Comparison of ENCODE assay signal across 9 mouse cellular contexts in the genomic region with DNA sequence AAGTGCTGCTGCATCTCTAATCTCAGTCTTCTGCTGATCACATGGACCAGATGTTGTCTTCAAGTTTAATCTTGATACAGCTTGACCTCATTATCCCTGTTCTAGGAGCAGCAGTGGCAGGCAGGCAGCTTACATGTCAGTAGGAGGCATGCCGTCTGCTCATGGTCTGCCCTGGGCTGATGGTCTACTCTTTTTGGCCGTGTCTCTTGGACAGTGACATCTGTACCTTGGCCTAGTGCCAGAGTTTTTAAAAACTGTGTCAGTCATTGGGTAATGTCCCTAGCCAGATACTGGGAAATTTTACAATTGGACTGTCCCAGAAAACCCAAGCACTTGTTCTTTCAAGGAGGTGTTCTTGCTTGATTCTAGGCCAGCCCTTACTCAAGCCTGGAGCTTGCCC. TPM values are rescaled to one million over a fixed set of nuclear protein-coding genes. Genes with fewer than 3 reads are reported as not detected.
A peak's percentile ranks its signal among the peaks of the same experiment; 100 is the strongest.
DNase-seq lines count a peak whose midpoint lies in the region.
"Had no signal": no experiment of that assay in that cellular context is flagged by ENCODE, and none has a peak within 500 bp of the region (broad histone marks: within the 10 kb centered on the region; RNA-seq: fewer than 3 reads in every experiment).

No protein-coding gene starts in this region.

- no peaks in the 10 kb centered on the region for H3K9me3 ChIP-seq in heart, embryonic 10.5 days
- H3K9me3 ChIP-seq in embryonic facial prominence, embryonic 10.5 days = no peaks in the 10 kb centered on the region

- no peaks in the 10 kb centered on the region for H3K4me1 ChIP-seq in heart, embryonic 10.5 days
- H3K4me1 ChIP-seq in embryonic facial prominence, embryonic 10.5 days = no peaks in the 10 kb centered on the region

- no peaks in the 10 kb centered on the region for H3K27me3 ChIP-seq in heart, embryonic 10.5 days (ENCODE audit: insufficient read depth, poor library complexity, severe bottlenecking)
- no peaks in the 10 kb centered on the region for H3K27me3 ChIP-seq in embryonic facial prominence, embryonic 10.5 days (replicated peaks; ENCODE audit: low read depth, poor library complexity, severe bottlenecking)

- peak; percentile 68 to 80 for DNase-seq in heart, adult 18-20 months
- DNase-seq in heart, embryonic 10.5 days (ENCODE audit: low spot score) = no peak
- peak; percentile 64 for DNase-seq in adrenal gland, postnatal 10 days
- DNase-seq in cerebellum, adult 9-10 months = peak; percentile 87
- peak; percentile 52 to 59 for DNase-seq in lung, adult 18-20 months
- no peak for DNase-seq in embryonic facial prominence, embryonic 10.5 days (ENCODE audit: low spot score)
- no peak for DNase-seq in right cerebral cortex, postnatal 4 days
- no peak for DNase-seq in ovary, adult 18-20 months (ENCODE audit: low spot score)

- no peak overlapping the region for H3K4me3 ChIP-seq in heart, embryonic 10.5 days
- no peak overlapping the region for H3K4me3 ChIP-seq in embryonic facial prominence, embryonic 10.5 days
- H3K4me3 ChIP-seq: erythroblast, embryonic 14.5 days had no signal

- no peaks in the 10 kb centered on the region for H3K36me3 ChIP-seq in heart, embryonic 10.5 days
- no peaks in the 10 kb centered on the region for H3K36me3 ChIP-seq in embryonic facial prominence, embryonic 10.5 days (replicated peaks)

- no peak overlapping the region for H3K27ac ChIP-seq in heart, embryonic 10.5 days
- H3K27ac ChIP-seq in embryonic facial prominence, embryonic 10.5 days (replicated peaks) = no peak overlapping the region

- WGBS in heart, embryonic 10.5 days = 67% methylated on average over 2 of the region's 2 CpGs
- WGBS in embryonic facial prominence, embryonic 10.5 days = 66% methylated on average over 2 of the region's 2 CpGs

RNA-seq across cellular contexts. Expression of a gene that starts 36.7 kb away (rescaled TPM):
- total RNA-seq in heart, adult 18-20 months (2021) = 1 to 10 TPM; 5.4 to 8.5 TPM
- polyA plus RNA-seq in heart, embryonic 10.5 days (2016; fragmentation: Nextera tagmentation; extraction: Ambion mirVana) = 4.4 and 7.2 TPM in 2 replicates
- 10 to 100 TPM in 1 of 2 experiments, 1 to 10 TPM in 1; 7.3 to 10.2 TPM for total RNA-seq in adrenal gland, postnatal 10 days (2021)
- polyA plus RNA-seq in embryonic facial prominence, embryonic 10.5 days (2016; fragmentation: Nextera tagmentation; extraction: Ambion mirVana) = 6.8 TPM in 2 replicates

RNA-seq across cellular contexts. Expression of a gene that starts 46.6 kb away (rescaled TPM):
- total RNA-seq in heart, adult 18-20 months (2021) = 10 to 100 TPM in 1 of 2 experiments, 1 to 10 TPM in 1; 9.1 to 10.3 TPM
- 53.1 and 61.9 TPM in 2 replicates for polyA plus RNA-seq in heart, embryonic 10.5 days (2016; fragmentation: Nextera tagmentation; extraction: Ambion mirVana)
- 10 to 100 TPM; 23.7 to 30.9 TPM for total RNA-seq in adrenal gland, postnatal 10 days (2021)
- 75.5 and 82.9 TPM in 2 replicates for polyA plus RNA-seq in embryonic facial prominence, embryonic 10.5 days (2016; fragmentation: Nextera tagmentation; extraction: Ambion mirVana)

Comparison
In these comparisons a context has a peak if more than half of its experiments do, and no peak if none do; other contexts are left out.
1. DNase-seq: peak in heart, adult 18-20 months (2 of 2), adrenal gland, postnatal 10 days (single experiment), cerebellum, adult 9-10 months (single experiment) and lung, adult 18-20 months (2 of 2); none in heart, embryonic 10.5 days (single experiment), embryonic facial prominence, embryonic 10.5 days (single experiment), right cerebral cortex, postnatal 4 days (single experiment) and ovary, adult 18-20 months (single experiment).